ENCODE assay signal across 8 mouse cellular contexts in the genomic region with DNA sequence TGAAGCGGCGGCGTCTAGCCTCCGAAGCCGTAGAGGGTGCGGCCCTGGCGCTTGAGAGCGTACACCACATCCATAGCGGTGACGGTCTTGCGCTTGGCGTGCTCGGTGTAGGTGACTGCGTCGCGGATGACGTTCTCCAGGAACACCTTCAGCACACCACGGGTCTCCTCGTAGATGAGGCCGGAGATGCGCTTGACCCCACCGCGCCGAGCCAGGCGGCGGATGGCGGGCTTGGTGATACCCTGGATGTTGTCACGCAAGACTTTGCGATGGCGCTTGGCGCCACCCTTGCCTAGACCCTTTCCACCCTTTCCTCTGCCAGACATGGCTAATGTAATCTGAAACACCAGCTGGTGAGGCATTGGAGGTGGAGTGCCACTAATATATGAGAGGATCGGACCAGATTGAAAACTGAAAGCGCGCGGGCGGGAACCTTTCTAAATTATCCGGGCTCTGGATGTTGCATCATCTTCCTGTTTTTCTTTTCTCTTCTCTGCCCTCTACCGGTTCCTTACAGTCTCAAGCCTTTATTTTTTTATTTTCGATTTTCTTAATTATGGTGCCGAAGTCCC. TPM values are rescaled to one million over a fixed set of nuclear protein-coding genes. Genes with fewer than 3 reads are reported as not detected.
DNase-seq lines count a peak whose midpoint lies in the region; ATAC-seq and TF ChIP-seq lines count a peak whose summit lies in the region.

Hist2h4 (minus strand) TSS at position 333 of the 572 bp plus-strand sequence.

- H3K27ac ChIP-seq in cortical plate, adult 2 months (ENCODE audit: insufficient read depth, low read length), result peak within 1 kb of the TSS; percentile 85

- peak; percentile 99 for DNase-seq in adipocyte (ENCODE audit: low spot score)
- peak; percentile 93 for DNase-seq in gastrocnemius, adult 8-10 months (ENCODE audit: low spot score in 2 of 2)
- DNase-seq in induced T-regulatory cell, adult 2 months (ENCODE audit: low read depth), result peak; percentile 98
- DNase-seq in left cerebral cortex, adult 8-10 months (ENCODE audit: low spot score in 2 of 2), result peak; percentile 96 to 99
- peak; percentile 97 for DNase-seq in right cerebral cortex, adult 18-20 months
- DNase-seq in urinary bladder, adult 2 months (ENCODE audit: low spot score), result peak; percentile 88

- H3K4me3 ChIP-seq in cortical plate, adult 2 months (ENCODE audit: insufficient read depth, low read length), result peak within 1 kb of the TSS; percentile 59

- H3K4me1 ChIP-seq in cortical plate, adult 2 months (ENCODE audit: control insufficient read depth, insufficient read depth, low read length), result peaks cover 2% of the 10 kb centered on the region; the same call in 1 of the 2 replicates

- ATAC-seq in megakaryocyte, adult 5-6 weeks (ENCODE audit: poor library complexity, severe bottlenecking), result peak; percentile 79

- no peak for TF ChIP-seq CTCF in cortical plate, adult 2 months (IDR thresholded peaks at IDR 0.05; ENCODE audit: extremely low read depth, insufficient read depth, low read length)

- TF ChIP-seq POLR2A in cortical plate, adult 2 months (IDR thresholded peaks at IDR 0.05; ENCODE audit: extremely low read depth, insufficient read depth, low read length), result peak; percentile 100

RNA-seq across cellular contexts. Expression of gene Hist2h4, which starts in this region (rescaled TPM):
- polyA plus RNA-seq in cortical plate, adult 2 months (2012; rRNA removed), result 3.1 and 3.6 TPM in 2 replicates
- total RNA-seq in gastrocnemius, adult 8-10 months (2022), result 1 to 10 TPM; 5.6 to 8.2 (median 6.8) TPM
- 10 to 100 TPM; 27.2 to 32.5 (median 29.5) TPM for total RNA-seq in left cerebral cortex, adult 8-10 months (2022)
- total RNA-seq in megakaryocyte, adult 5-6 weeks (2015), result 187 and 212 TPM in 2 replicates
- total RNA-seq in megakaryocyte, adult 5-6 weeks (2017), result 175 TPM in 2 replicates
- polyA plus RNA-seq in urinary bladder, adult 2 months (2012; rRNA removed), result 1.4 and 1.6 TPM in 2 replicates

Comparison
In these comparisons a context has a peak if more than half of its experiments do, and no peak if none do; other contexts are left out.
1. Peak in every context shown above with its lines: DNase-seq, ATAC-seq, H3K4me3 ChIP-seq and H3K27ac ChIP-seq.
2. RNA of gene Hist2h4 (total RNA-seq): 175 to 212 TPM in megakaryocyte, adult 5-6 weeks; 27.2 to 32.5 TPM in left cerebral cortex, adult 8-10 months and 5.6 to 8.2 TPM in gastrocnemius, adult 8-10 months; every median in the first group is over 4 times any median in the second.